Mouse (Mus musculus): Measurements from ENCODE around the gene Tex14.

- TF ChIP-seq CTCF (conservative IDR thresholded peaks at IDR 0.05; ENCODE audit: low read length) (no peak), NANOG (IDR thresholded peaks at IDR 0.05; ENCODE audit: borderline replicate concordance, low read length) (no peak), POU5F1 (IDR thresholded peaks at IDR 0.05; ENCODE audit: borderline replicate concordance, low read length) (no peak)
Measured at GRCm38 (mm10) chr11:87430374-87430773, 25.5 kb downstream of the Tex14 start.

All from E14TG2a.4 (cell line).